Mouse (Mus musculus) urinary bladder, postnatal 25 days (tissue): Measurements from ENCODE around the gene Kcne1.
A peak's percentile ranks its signal among the peaks of the same experiment; 100 is the strongest.

Experiments used
- DNase-seq: peaks from one replicate; pipeline ENCODE4 v3.0.0; 2022; ENCODE audit warnings: low spot score

The Kcne1 gene

GRCm38 (mm10) chr16:92357023-92357422 lies 2.2 kb downstream of the Kcne1 start:
- DNase-seq: no peak

- no peak for DNase-seq
Measured at GRCm38 (mm10) chr16:92355982-92356381, 3.3 kb downstream of the Kcne1 start.

- DNase-seq: no peak
Measured at GRCm38 (mm10) chr16:92355366-92355765, 3.9 kb downstream of the Kcne1 start.

- no peak for DNase-seq
Measured at GRCm38 (mm10) chr16:92353897-92354296, 5.4 kb downstream of the Kcne1 start.

GRCm38 (mm10) chr16:92353295-92353694 lies 6.0 kb downstream of the Kcne1 start:
- no peak for DNase-seq

- peak; percentile 58 for DNase-seq
Measured at GRCm38 (mm10) chr16:92348941-92349340, 10.3 kb downstream of the Kcne1 start.

GRCm38 (mm10) chr16:92346297-92346916 lies 12.9 kb downstream of the Kcne1 start:
- no peak for DNase-seq

GRCm38 (mm10) chr16:92345177-92345576 lies 14.1 kb downstream of the Kcne1 start:
- DNase-seq: no peak

GRCm38 (mm10) chr16:92340612-92341511 lies 18.4 kb downstream of the Kcne1 start:
- peak; percentile 67 for DNase-seq

GRCm38 (mm10) chr16:92336280-92336679 lies 23.0 kb downstream of the Kcne1 start:
- DNase-seq: peak; percentile 71

GRCm38 (mm10) chr16:92334600-92334999 lies 24.7 kb downstream of the Kcne1 start:
- DNase-seq: no peak

- DNase-seq: no peak
Measured at GRCm38 (mm10) chr16:92330966-92331365, 28.3 kb downstream of the Kcne1 start.

- no peak for DNase-seq
Measured at GRCm38 (mm10) chr16:92327911-92328310, 31.4 kb downstream of the Kcne1 start.

GRCm38 (mm10) chr16:92325062-92325406 lies 34.2 kb downstream of the Kcne1 start:
- DNase-seq: no peak

GRCm38 (mm10) chr16:92324309-92325061 lies 34.8 kb downstream of the Kcne1 start:
- DNase-seq: no peak

GRCm38 (mm10) chr16:92321341-92321740 lies 37.9 kb downstream of the Kcne1 start, which contains the start of gene Fam243:
Gene Fam243, minus strand, starts transcription at chr16:92321441.
- no peak for DNase-seq

GRCm38 (mm10) chr16:92320361-92320760 lies 38.9 kb downstream of the Kcne1 start:
- DNase-seq: no peak

GRCm38 (mm10) chr16:92319353-92320109 lies 39.7 kb downstream of the Kcne1 start:
- peak; percentile 40 for DNase-seq

- no peak for DNase-seq
Measured at GRCm38 (mm10) chr16:92316049-92316738, 43.1 kb downstream of the Kcne1 start.

GRCm38 (mm10) chr16:92313953-92314741 lies 45.1 kb downstream of the Kcne1 start:
- DNase-seq: peak; percentile 17
